ENCODE assay signal across 7 mouse cellular contexts in genomic region chr11:119085279-119086062, GRCm38 (mm10). TPM values are rescaled to one million over a fixed set of nuclear protein-coding genes. Genes with fewer than 3 reads are reported as not detected.
A peak's percentile ranks its signal among the peaks of the same experiment; 100 is the strongest.
DNase-seq lines count a peak whose midpoint lies in the region; ATAC-seq and TF ChIP-seq lines count a peak whose summit lies in the region.

No protein-coding gene starts in this region.

- peak overlapping the region; percentile 99 for H3K27ac ChIP-seq in cortical plate, adult 2 months (ENCODE audit: insufficient read depth, low read length)
- peak overlapping the region; percentile 94 for H3K27ac ChIP-seq in intestine, postnatal 0 days (ENCODE audit: low read depth, low read length)
- peak overlapping the region; percentile 96 for H3K27ac ChIP-seq in limb, embryonic 10.5 days
- H3K27ac ChIP-seq in midbrain, embryonic 11.5 days (ENCODE audit: low read depth, low read length) = peak overlapping the region; percentile 99

- TF ChIP-seq POLR2A in cortical plate, adult 2 months (IDR thresholded peaks at IDR 0.05; ENCODE audit: extremely low read depth, insufficient read depth, low read length) = 0 out of 2 replicates have a peak, but pooled peaks have one; percentile 7

- H3K4me2 ChIP-seq in intestine, postnatal 0 days (replicated peaks; ENCODE audit: low read depth) = peak overlapping the region; percentile 85
- H3K4me2 ChIP-seq in midbrain, embryonic 11.5 days = peak overlapping the region; percentile 71

- WGBS in intestine, postnatal 0 days = under 1% methylated on average over 65 of the region's 66 CpGs
- WGBS in limb, embryonic 10.5 days = under 1% methylated on average over 66 of the region's 66 CpGs
- WGBS in midbrain, embryonic 11.5 days = under 1% methylated on average over 55 of the region's 66 CpGs

- ATAC-seq in intestine, postnatal 0 days = peak; percentile 19
- peak; percentile 67 for ATAC-seq in midbrain, embryonic 11.5 days (ENCODE audit: low FRiP score)

- peak; percentile 63 to 71 for DNase-seq in adrenal gland, adult 18-20 months (ENCODE audit: low spot score in 2 of 2)
- peak; percentile 46 to 75 for DNase-seq in gastrocnemius, postnatal 4 days (ENCODE audit: low spot score in 2 of 2)
- DNase-seq in limb, embryonic 10.5 days (ENCODE audit: low spot score) = peak; percentile 84
- peak; percentile 97 for DNase-seq in midbrain, embryonic 11.5 days (ENCODE audit: low spot score, missing footprints)
- DNase-seq in spleen, postnatal 36 days (ENCODE audit: low spot score in 2 of 2) = peak; percentile 49 to 60

- peak overlapping the region; percentile 83 for H3K9ac ChIP-seq in intestine, postnatal 0 days (ENCODE audit: low read depth, low read length)
- H3K9ac ChIP-seq in midbrain, embryonic 11.5 days (ENCODE audit: low read length) = peak overlapping the region; percentile 92

- no peaks in the 10 kb centered on the region for H3K9me3 ChIP-seq in intestine, postnatal 0 days (ENCODE audit: control insufficient read depth)
- no peaks in the 10 kb centered on the region for H3K9me3 ChIP-seq in limb, embryonic 10.5 days (replicated peaks)
- no peaks in the 10 kb centered on the region for H3K9me3 ChIP-seq in midbrain, embryonic 11.5 days (ENCODE audit: control insufficient read depth, low read length)

- no peak for TF ChIP-seq CTCF in cortical plate, adult 2 months (IDR thresholded peaks at IDR 0.05; ENCODE audit: extremely low read depth, insufficient read depth, low read length)
- 0 out of 2 replicates have a peak, but pooled peaks have one; percentile 21 for TF ChIP-seq CTCF in intestine, postnatal 0 days (IDR thresholded peaks at IDR 0.05; ENCODE audit: low read depth)

- H3K4me1 ChIP-seq in cortical plate, adult 2 months (ENCODE audit: control insufficient read depth, insufficient read depth, low read length) = peaks cover 2% of the 10 kb centered on the region; the same call in 1 of the 2 replicates
- H3K4me1 ChIP-seq in intestine, postnatal 0 days (replicated peaks; ENCODE audit: control insufficient read depth, insufficient read depth, low read length) = peaks cover 39% of the 10 kb centered on the region
- peaks cover 96% of the 10 kb centered on the region for H3K4me1 ChIP-seq in limb, embryonic 10.5 days
- H3K4me1 ChIP-seq in midbrain, embryonic 11.5 days (ENCODE audit: control insufficient read depth, insufficient read depth, low read length) = peaks cover 59% of the 10 kb centered on the region

- peaks cover 20% of the 10 kb centered on the region for H3K27me3 ChIP-seq in intestine, postnatal 0 days (replicated peaks; ENCODE audit: control insufficient read depth, insufficient read depth, low read length)
- peaks cover 86% of the 10 kb centered on the region for H3K27me3 ChIP-seq in limb, embryonic 10.5 days (ENCODE audit: low read depth, poor library complexity, severe bottlenecking)
- H3K27me3 ChIP-seq in midbrain, embryonic 11.5 days (ENCODE audit: control insufficient read depth, insufficient read depth, low read length) = peaks cover 81% of the 10 kb centered on the region

- H3K4me3 ChIP-seq in cortical plate, adult 2 months (ENCODE audit: insufficient read depth, low read length) = peak overlapping the region; percentile 99
- peak overlapping the region; percentile 90 for H3K4me3 ChIP-seq in intestine, postnatal 0 days (ENCODE audit: low read depth, low read length)
- peak overlapping the region; percentile 90 for H3K4me3 ChIP-seq in limb, embryonic 10.5 days
- H3K4me3 ChIP-seq in midbrain, embryonic 11.5 days (ENCODE audit: low read depth, low read length) = peak overlapping the region; percentile 83

- H3K36me3 ChIP-seq in intestine, postnatal 0 days (ENCODE audit: control insufficient read depth, insufficient read depth) = peaks cover 21% of the 10 kb centered on the region; the same call in 1 of the 2 replicates
- H3K36me3 ChIP-seq in limb, embryonic 10.5 days = peaks cover 17% of the 10 kb centered on the region
- 0 out of 2 replicates have a peak, but pooled peaks cover 2% of the 10 kb centered on the region for H3K36me3 ChIP-seq in midbrain, embryonic 11.5 days (ENCODE audit: control insufficient read depth, insufficient read depth, low read length)

RNA-seq across cellular contexts. Expression of gene Cbx4, which starts 0.6 kb away (rescaled TPM):
- total RNA-seq in adrenal gland, adult 18-20 months (2021) = 100 to 1,000 TPM; 115 to 163 TPM
- polyA plus RNA-seq in cortical plate, adult 2 months (2012; rRNA removed) = 45.3 and 47.5 TPM in 2 replicates
- 10 to 100 TPM; 10.4 to 10.7 TPM for total RNA-seq in gastrocnemius, postnatal 4 days (2021)
- 6.5 and 7.6 TPM in 2 replicates for polyA plus RNA-seq in intestine, postnatal 0 days (2015; fragmentation: Nextera tagmentation; extraction: Ambion mirVana)
- polyA plus RNA-seq in limb, embryonic 10.5 days (2016; fragmentation: Nextera tagmentation; extraction: Ambion mirVana) = 4.3 and 7.1 TPM in 2 replicates
- polyA plus RNA-seq in midbrain, embryonic 11.5 days (2014; fragmentation: Nextera tagmentation; extraction: Ambion mirVana) = 6.3 and 7.0 TPM in 2 replicates

RNA-seq across cellular contexts. Expression of gene Cbx8, which starts 44.7 kb away (rescaled TPM):
- 10 to 100 TPM; 12.2 to 16.7 TPM for total RNA-seq in adrenal gland, adult 18-20 months (2021)
- 6.0 and 7.4 TPM in 2 replicates for polyA plus RNA-seq in cortical plate, adult 2 months (2012; rRNA removed)
- total RNA-seq in gastrocnemius, postnatal 4 days (2021) = 1 to 10 TPM; 4.6 to 5.3 TPM
- 6.4 and 6.6 TPM in 2 replicates for polyA plus RNA-seq in intestine, postnatal 0 days (2015; fragmentation: Nextera tagmentation; extraction: Ambion mirVana)
- polyA plus RNA-seq in limb, embryonic 10.5 days (2016; fragmentation: Nextera tagmentation; extraction: Ambion mirVana) = 12.2 and 15.1 TPM in 2 replicates
- polyA plus RNA-seq in midbrain, embryonic 11.5 days (2014; fragmentation: Nextera tagmentation; extraction: Ambion mirVana) = 11.3 and 11.9 TPM in 2 replicates

Comparison
In these comparisons a context has a peak if more than half of its experiments do, and no peak if none do; other contexts are left out.
1. Peak in every context shown above with its lines: DNase-seq, ATAC-seq, H3K4me3 ChIP-seq and H3K27ac ChIP-seq.